9 mouse cellular contexts compared by ENCODE assay signal in the genomic region with DNA sequence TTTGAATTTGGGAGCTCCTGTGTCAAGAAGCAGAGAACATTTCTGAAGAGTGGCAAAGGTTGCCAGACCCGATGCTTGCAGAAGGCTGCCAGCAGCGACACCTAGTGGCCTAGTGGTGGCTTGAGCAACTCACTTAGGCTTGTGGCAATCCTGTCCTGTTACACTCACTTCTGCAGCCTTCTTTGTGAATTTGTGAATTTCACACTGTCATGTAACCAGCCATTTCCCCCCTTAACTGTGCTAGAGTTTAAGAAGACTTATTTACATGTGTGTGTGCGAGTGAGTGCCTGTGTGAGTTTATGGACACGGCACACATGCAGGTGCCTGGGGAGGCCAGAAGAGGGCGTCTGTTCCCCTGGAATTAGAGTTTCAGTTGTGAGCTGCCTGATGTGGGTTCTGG. TPM values are rescaled to one million over a fixed set of nuclear protein-coding genes. Genes with fewer than 3 reads are reported as not detected.
DNase-seq lines count a peak whose midpoint lies in the region; ATAC-seq and TF ChIP-seq lines count a peak whose summit lies in the region.
"Had no signal": no experiment of that assay in that cellular context is flagged by ENCODE, and none has a peak within 500 bp of the region (broad histone marks: within the 10 kb centered on the region; RNA-seq: fewer than 3 reads in every experiment).

No protein-coding gene starts in this region.

- H3K27ac ChIP-seq in CH12.LX (ENCODE audit: insufficient read depth, low read depth) = no peak overlapping the region
- H3K27ac ChIP-seq: limb, embryonic 15.5 days had no signal

- in situ Hi-C loops in CH12.LX (cut with MboI; ENCODE audit: low pct_ligation_motif_present, low pct_unique_long_range_greater_than_20kb, low sequenced_read_pairs) = no loop called here
- in situ Hi-C loops in Patski (cut with MboI; ENCODE audit: low pct_unique_long_range_greater_than_20kb) = loop anchor here (5.0 kb wide), 1 partner anchor 144 kb away; no protein-coding TSS in a partner anchor

- no peak overlapping the region; the same call in 1 of the 2 replicates for H3K4me2 ChIP-seq in CH12.LX (ENCODE audit: insufficient read depth, low read depth, poor library complexity, severe bottlenecking)
- H3K4me2 ChIP-seq: limb, embryonic 15.5 days had no signal

- H3K4me1 ChIP-seq in CH12.LX (ENCODE audit: control insufficient read depth in 1 of 2, insufficient read depth in 2 of 2) = peaks cover 3 to 6% of the 10 kb centered on the region in 2 experiments; a peak in 1 of 4 replicates
- H3K4me1 ChIP-seq: limb, embryonic 15.5 days had no signal

- POLR2A ChIA-PET in Patski (lab: Charles Lee) = interaction anchor here (0.8 to 0.9 kb wide), 2 partner anchors 11 to 39 kb away, joined by 3 read pairs; partner anchors contain the start of gene Slc16a11

- no peaks in the 10 kb centered on the region for H3K79me2 ChIP-seq in CH12.LX (replicated peaks; ENCODE audit: control insufficient read depth, extremely low read depth, insufficient read depth, poor library complexity, severe bottlenecking)

- CTCF ChIA-PET in Patski (lab: Charles Lee) = interaction anchor here (0.6 to 1.6 kb wide), 11 partner anchors 8 to 131 kb away, joined by 3 to 19 read pairs (median 4); partner anchors contain the start of gene Slc16a11

- H3K9ac ChIP-seq in CH12.LX (ENCODE audit: insufficient read depth, low read depth) = no peak overlapping the region
- H3K9ac ChIP-seq: limb, embryonic 15.5 days had no signal

- dilution Hi-C loops in CH12.LX (cut with MboI; ENCODE audit: extremely low pct_ligation_motif_present, extremely low pct_unique_long_range_greater_than_20kb, low sequenced_read_pairs) = no loop called here

- H3K27me3 ChIP-seq in CH12.LX (replicated peaks) = peaks cover 38% of the 10 kb centered on the region
- H3K27me3 ChIP-seq in Patski = no peaks in the 10 kb centered on the region
- H3K27me3 ChIP-seq: limb, embryonic 15.5 days had no signal

- ATAC-seq in Patski = no peak

- TF ChIP-seq RAD21 in CH12.LX (IDR thresholded peaks at IDR 0.05; ENCODE audit: low read depth, low read length) = peak; percentile 86

- H3K4me3 ChIP-seq in CH12.LX (replicated peaks in 1 of 3; ENCODE audit: low read depth in 2 of 3, low read length in 2 of 3, poor library complexity in 1 of 3) = no peak overlapping the region
- H3K4me3 ChIP-seq: limb, embryonic 15.5 days had no signal

- DNase-seq in CH12.LX (ENCODE audit: extremely low read depth) = peak; percentile 87
- no peak for DNase-seq in Patski (ENCODE audit: low read depth, low spot score)
- peak; percentile 72 for DNase-seq in cerebellum, adult 9-11 months
- DNase-seq in gastrocnemius, postnatal 25 days = peak; percentile 62
- peak; percentile 91 to 96 for DNase-seq in kidney, postnatal 36 days
- DNase-seq in lung, postnatal 25 days (ENCODE audit: low spot score) = peak; percentile 89
- peak; percentile 68 for DNase-seq in spleen, adult 12 weeks (ENCODE audit: low spot score)
- DNase-seq in yolk sac, embryonic 10.5 days (ENCODE audit: low spot score) = peak; percentile 59

- no peaks in the 10 kb centered on the region for H3K9me3 ChIP-seq in CH12.LX (replicated peaks; ENCODE audit: low read length)
- H3K9me3 ChIP-seq: limb, embryonic 15.5 days had no signal

- TF ChIP-seq EP300 in CH12.LX (IDR thresholded peaks at IDR 0.05; ENCODE audit: low read length) = no peak

- no peak for TF ChIP-seq POLR2A in CH12.LX (IDR thresholded peaks at IDR 0.05; ENCODE audit: low read depth, low read length)

- no peaks in the 10 kb centered on the region for H3K36me3 ChIP-seq in CH12.LX (replicated peaks in 1 of 2; ENCODE audit: control insufficient read depth in 1 of 2, insufficient read depth in 1 of 2, low read length in 1 of 2)
- H3K36me3 ChIP-seq: limb, embryonic 15.5 days had no signal

- peak; percentile 96 to 97 for TF ChIP-seq CTCF in CH12.LX (conservative IDR thresholded peaks at IDR 0.05 in 1 of 2, IDR thresholded peaks at IDR 0.05 in 1 of 2; ENCODE audit: low read depth in 2 of 2, low read length in 2 of 2)
- TF ChIP-seq CTCF in Patski (IDR thresholded peaks at IDR 0.05) = peak; percentile 98

TF ChIP-seq in CH12.LX, 34 proteins besides CTCF, POLR2A, EP300 and RAD21:
- TF ChIP-seq CHD2 (IDR thresholded peaks at IDR 0.05; ENCODE audit: low read length) (no peak), SMC3 (IDR thresholded peaks at IDR 0.05; ENCODE audit: low read depth, low read length) (peak; percentile 94), KAT2A (IDR thresholded peaks at IDR 0.05; ENCODE audit: insufficient replicate concordance, low read length) (no peak), ZMIZ1 (IDR thresholded peaks at IDR 0.05; ENCODE audit: low read depth, low read length) (no peak), JUND (conservative IDR thresholded peaks at IDR 0.05; ENCODE audit: low read depth, low read length) (0 out of 2 replicates have a peak, but pooled peaks have one; percentile 42), TCF12 (IDR thresholded peaks at IDR 0.05; ENCODE audit: low read depth, low read length) (peak; percentile 26; the same call in 1 of the 2 replicates), USF1 (IDR thresholded peaks at IDR 0.05; ENCODE audit: low read depth, low read length) (no peak), UBTF (IDR thresholded peaks at IDR 0.05; ENCODE audit: low read depth, low read length) (no peak), ZC3H11A (IDR thresholded peaks at IDR 0.05; ENCODE audit: low read depth, low read length) (peak; percentile 40), RCOR1 (conservative IDR thresholded peaks at IDR 0.05; ENCODE audit: low read depth, low read length) (no peak), NRF1 (IDR thresholded peaks at IDR 0.05; ENCODE audit: low read depth, low read length) (0 out of 2 replicates have a peak, but pooled peaks have one; percentile 19), MEF2A (IDR thresholded peaks at IDR 0.05; ENCODE audit: borderline replicate concordance, low read depth, low read length) (no peak), MYC (IDR thresholded peaks at IDR 0.05; ENCODE audit: low read depth, low read length) (peak; percentile 62; the same call in 1 of the 2 replicates), BHLHE40 (IDR thresholded peaks at IDR 0.05; ENCODE audit: low read depth, low read length) (no peak), ELF1 (IDR thresholded peaks at IDR 0.05; ENCODE audit: low read depth, low read length) (no peak), JUN (IDR thresholded peaks at IDR 0.05; ENCODE audit: insufficient read depth, low read depth, low read length) (no peak), ETS1 (conservative IDR thresholded peaks at IDR 0.05; ENCODE audit: low read depth, low read length) (no peak), IRF4 (IDR thresholded peaks at IDR 0.05; ENCODE audit: low read depth, low read length) (peak; percentile 30; the same call in 1 of the 2 replicates), CHD1 (IDR thresholded peaks at IDR 0.05; ENCODE audit: low read depth, low read length) (no peak), NELFE (IDR thresholded peaks at IDR 0.05; ENCODE audit: low read depth, low read length) (peak; percentile 49; the same call in 1 of the 2 replicates), E2F4 (IDR thresholded peaks at IDR 0.05; ENCODE audit: insufficient replicate concordance, low read depth, low read length) (no peak), ZKSCAN1 (IDR thresholded peaks at IDR 0.05; ENCODE audit: borderline replicate concordance, low read depth, low read length) (no peak), TBP (conservative IDR thresholded peaks at IDR 0.05; ENCODE audit: low read depth, low read length) (no peak), HCFC1 (IDR thresholded peaks at IDR 0.05; ENCODE audit: low read depth, low read length) (no peak), MAFK (IDR thresholded peaks at IDR 0.05; ENCODE audit: insufficient replicate concordance, low read length) (no peak), MAZ (IDR thresholded peaks at IDR 0.05; ENCODE audit: low read depth, low read length) (no peak), ZNF384 (IDR thresholded peaks at IDR 0.05; ENCODE audit: low read depth, low read length) (no peak), PAX5 (IDR thresholded peaks at IDR 0.05; ENCODE audit: low read length) (no peak), GABPA (IDR thresholded peaks at IDR 0.05; ENCODE audit: insufficient replicate concordance, low read depth, low read length) (no peak), SIN3A (IDR thresholded peaks at IDR 0.05; ENCODE audit: low read length) (0 out of 2 replicates have a peak, but pooled peaks have one; percentile 52), MXI1 (IDR thresholded peaks at IDR 0.05; ENCODE audit: low read depth, low read length) (0 out of 2 replicates have a peak, but pooled peaks have one; percentile 37), POLR2AphosphoS2 (IDR thresholded peaks at IDR 0.05; ENCODE audit: low read depth, low read length) (no peak), MAX (IDR thresholded peaks at IDR 0.05; ENCODE audit: low read length) (no peak; the same call in 1 of the 2 replicates), USF2 (conservative IDR thresholded peaks at IDR 0.05; ENCODE audit: low read depth, low read length) (no peak)

RNA-seq across cellular contexts. Expression of gene Slc16a11, which starts 10.9 kb away (rescaled TPM):
- total RNA-seq in CH12.LX (2012; rRNA removed) (0.51 and 0.55 TPM in 2 replicates), CH12.LX (2014; rRNA removed) (not detected in 2 replicates)
- polyA plus RNA-seq in CH12.LX (2012; ENCODE audit: insufficient read length, low read depth) (2.3 and 3.2 TPM in 2 replicates), Patski (2021) (1.9 TPM)
- total RNA-seq in gastrocnemius, postnatal 25 days (2021) = not detected

RNA-seq across cellular contexts. Expression of gene Slc16a13, which starts 19.2 kb away (rescaled TPM):
- 8.4 and 9.3 TPM in 2 replicates for total RNA-seq in CH12.LX (2012; rRNA removed)
- total RNA-seq in CH12.LX (2014; rRNA removed) = 12.0 and 13.8 TPM in 2 replicates
- polyA plus RNA-seq in CH12.LX (2012; ENCODE audit: insufficient read length, low read depth) = 19.0 and 21.1 TPM in 2 replicates
- polyA plus RNA-seq in Patski (2021) = 12.2 TPM
- total RNA-seq in gastrocnemius, postnatal 25 days (2021) = under 1 TPM; 0.10 to 0.88 TPM

RNA-seq across cellular contexts. Expression of gene Bcl6b, which starts 27.9 kb away (rescaled TPM):
- total RNA-seq in CH12.LX (2012; rRNA removed) = 1.7 and 2.2 TPM in 2 replicates
- 0.54 and 0.71 TPM in 2 replicates for total RNA-seq in CH12.LX (2014; rRNA removed)
- polyA plus RNA-seq in CH12.LX (2012; ENCODE audit: insufficient read length, low read depth) = 0.54 and 0.72 TPM in 2 replicates
- not detected for polyA plus RNA-seq in Patski (2021)
- total RNA-seq in gastrocnemius, postnatal 25 days (2021) = 1 to 10 TPM; 4.1 to 6.2 TPM

RNA-seq across cellular contexts. Expression of gene 0610010K14Rik, which starts 36.0 kb away (rescaled TPM):
- total RNA-seq in CH12.LX (2012; rRNA removed) (52.2 and 75.2 TPM in 2 replicates), CH12.LX (2014; rRNA removed) (23.8 and 27.7 TPM in 2 replicates)
- polyA plus RNA-seq in CH12.LX (2012; ENCODE audit: insufficient read length, low read depth) (140 and 153 TPM in 2 replicates), Patski (2021) (50.1 TPM)
- 10 to 100 TPM; 26.9 to 36.2 TPM for total RNA-seq in gastrocnemius, postnatal 25 days (2021)

RNA-seq across cellular contexts. Expression of gene Gm21988, which starts 37.9 kb away (rescaled TPM):
- total RNA-seq in CH12.LX (2012; rRNA removed) (2.6 and 3.5 TPM in 2 replicates), CH12.LX (2014; rRNA removed) (0.98 TPM in 1 of 2 replicates, not detected in the other)
- polyA plus RNA-seq in CH12.LX (2012; ENCODE audit: insufficient read length, low read depth) (1.4 and 2.7 TPM in 2 replicates), Patski (2021) (4.3 TPM)
- total RNA-seq in gastrocnemius, postnatal 25 days (2021) = 1 to 10 TPM; 2.4 to 3.0 TPM

Comparison
In these comparisons a context has a peak if more than half of its experiments do, and no peak if none do; other contexts are left out.
1. RNA of gene Slc16a13, which starts 19.2 kb away (total RNA-seq): 8.4 to 13.8 TPM in CH12.LX; 0.10 to 0.88 TPM in gastrocnemius, postnatal 25 days; every median in the first group is over 4 times any median in the second.